Mouse (Mus musculus) CH12.LX (cell line): ENCODE results near the gene Rlf.

ENCODE experiments used
- CTCF ChIP-seq, 2 experiments: IDR thresholded peaks in 1 of 2; conservative IDR thresholded peaks in 1 of 2; 2 replicates each; pipeline ENCODE4 v1.5.1; 2011 to 2012; ENCODE audit warnings: low read depth in 2 of 2, low read length in 2 of 2, improper control_type of control experiment in 1 of 2, inconsistent platforms in 1 of 2, mild to moderate bottlenecking in 1 of 2, moderate library complexity in 1 of 2
- EP300 ChIP-seq: IDR thresholded peaks from 2 replicates; pipeline ENCODE4 v1.6.1; 2011; ENCODE audit warnings: low read length, improper control_type of control experiment
- MEF2A ChIP-seq: IDR thresholded peaks from 2 replicates; pipeline ENCODE4 v1.6.1; 2014; ENCODE audit warnings: low read depth, mild to moderate bottlenecking, inconsistent platforms, low read length, improper control_type of control experiment, borderline replicate concordance
- POLR2A ChIP-seq: IDR thresholded peaks from 2 replicates; pipeline ENCODE4 v1.6.1; 2011; ENCODE audit warnings: low read depth, mild to moderate bottlenecking, improper control_type of control experiment, low read length
- USF2 ChIP-seq: conservative IDR thresholded peaks from 2 replicates; pipeline ENCODE4 v1.6.1; 2011; ENCODE audit warnings: low read depth, low read length, improper control_type of control experiment

DNA sequence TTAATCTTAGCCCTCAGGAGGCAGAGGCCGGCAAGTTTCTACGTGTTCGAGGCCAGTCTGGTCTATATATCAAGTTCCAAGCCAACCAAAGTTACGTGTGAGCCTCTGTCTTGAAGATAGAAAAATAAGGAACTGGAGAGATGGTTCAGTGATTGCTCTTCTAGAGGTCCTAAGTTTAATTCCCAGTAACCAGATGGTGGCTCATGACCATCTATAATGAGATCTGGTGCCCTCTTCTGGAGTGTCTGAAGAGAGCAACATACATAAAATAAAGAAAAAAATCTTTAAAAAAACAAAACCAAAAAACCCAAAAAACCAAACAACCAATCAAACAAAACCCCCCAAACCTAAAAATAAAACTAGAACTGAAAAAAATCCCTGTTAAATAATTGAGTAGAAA lies 10.3 kb upstream of the Rlf start:
- TF ChIP-seq EP300 (no peak), USF2 (no peak), MEF2A (no peak), CTCF (conservative IDR thresholded peaks at IDR 0.05 in 1 of 2, IDR thresholded peaks at IDR 0.05 in 1 of 2; ENCODE audit: low read depth in 2 of 2, low read length in 2 of 2) (peak in 1 of 2 experiments; percentile 58; a peak in 2 of 4 replicates), POLR2A (no peak)
